Mouse (Mus musculus) gastrocnemius, adult 2 months (tissue): ENCODE measurements around the gene Spon1. TPM values are rescaled to one million over a fixed set of nuclear protein-coding genes. Genes with fewer than 3 reads are reported as not detected.

Source experiments
- DNase-seq: peaks from one replicate; pipeline ENCODE4 v3.0.0; 2022
- H3K27ac ChIP-seq: fragments of 200-600 bp; 2 replicates; pipeline ENCODE4 v1.8.1; 2022; ENCODE audit warnings: mild to moderate bottlenecking
- H3K4me3 ChIP-seq: fragments of 200-600 bp; 2 replicates; pipeline ENCODE4 v1.8.1; 2022; ENCODE audit warnings: mild to moderate bottlenecking, moderate library complexity
- CTCF ChIP-seq: fragments of 200-600 bp; IDR thresholded peaks from 2 replicates; pipeline ENCODE4 v1.8.1; 2022; ENCODE audit warnings: antibody characterized with exemption, mild to moderate bottlenecking, moderate library complexity
- intact Hi-C: fragments of 180-260 bp; cut with DNase I; formaldehyde crosslinking; loops from one replicate; pipeline ENCODE4 v1.15.1; 2025
- total RNA-seq, 2 experiments: library from RNA; stranded (reverse); gene quantifications; 2 replicates each; pipeline ENCODE4 v1.2.3; 2021

The Spon1 gene
- total RNA-seq, 2 experiments from 2014 or later: 2.0 to 3.0 TPM

DNA sequence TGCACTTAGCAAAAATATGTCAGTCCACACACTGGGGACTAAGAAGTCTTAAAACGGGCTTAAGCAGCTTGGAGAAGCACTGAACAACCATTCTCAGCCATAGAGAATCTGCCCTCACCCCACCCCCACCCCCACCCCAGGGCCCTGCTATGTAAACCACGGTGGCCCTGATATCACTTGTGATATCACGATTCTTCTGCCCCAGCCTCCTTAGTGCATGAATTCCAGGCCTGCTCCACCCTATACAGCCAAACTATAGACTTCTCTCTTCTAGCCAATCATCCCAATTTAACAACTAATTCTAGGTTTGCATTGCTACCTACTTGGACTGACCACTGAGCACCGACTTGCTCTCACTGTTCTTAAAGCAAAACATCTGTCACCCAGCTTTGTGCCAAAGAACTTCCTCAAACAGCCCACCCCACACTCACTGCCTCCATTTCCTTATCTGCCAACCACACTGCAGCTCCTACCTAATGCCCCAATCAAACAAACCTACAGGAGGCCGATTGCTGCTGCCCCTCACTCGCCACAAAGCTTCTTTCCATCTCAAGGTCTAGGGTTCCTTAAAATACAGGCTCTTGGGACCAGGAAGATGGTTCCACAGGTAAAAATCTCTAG lies 278.2 kb downstream of the Spon1 start:
- no peak for TF ChIP-seq CTCF
- no peak for DNase-seq
- Histone ChIP-seq H3K27ac (no peak overlapping the region), H3K4me3 (no peak overlapping the region)
- intact Hi-C loops: no loop called here

DNA sequence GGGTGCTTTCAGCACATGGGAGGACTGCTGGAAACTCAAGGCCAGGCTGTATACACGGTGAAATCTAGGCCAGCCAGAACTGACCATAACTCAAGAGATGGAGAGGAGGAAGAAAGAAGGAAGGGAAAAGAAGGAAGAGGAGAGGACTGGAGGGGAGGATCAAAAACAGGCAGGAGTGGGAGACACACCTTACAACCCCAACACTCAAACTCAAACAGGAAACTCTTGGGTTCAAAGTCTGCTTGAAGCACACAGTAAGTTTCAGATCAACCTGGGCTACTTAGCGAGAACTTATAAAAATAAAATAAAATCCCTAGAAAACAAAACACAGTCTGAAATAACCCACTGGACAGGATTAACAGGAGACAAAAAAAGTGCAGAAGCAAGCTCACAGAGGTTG lies 280.0 kb downstream of the Spon1 start:
- no peak for DNase-seq
- Histone ChIP-seq H3K27ac (0 out of 2 replicates have a peak overlapping the region, but pooled peaks have one; percentile 20), H3K4me3 (no peak overlapping the region)
- TF ChIP-seq CTCF: no peak
- intact Hi-C loops: no loop called here

DNA sequence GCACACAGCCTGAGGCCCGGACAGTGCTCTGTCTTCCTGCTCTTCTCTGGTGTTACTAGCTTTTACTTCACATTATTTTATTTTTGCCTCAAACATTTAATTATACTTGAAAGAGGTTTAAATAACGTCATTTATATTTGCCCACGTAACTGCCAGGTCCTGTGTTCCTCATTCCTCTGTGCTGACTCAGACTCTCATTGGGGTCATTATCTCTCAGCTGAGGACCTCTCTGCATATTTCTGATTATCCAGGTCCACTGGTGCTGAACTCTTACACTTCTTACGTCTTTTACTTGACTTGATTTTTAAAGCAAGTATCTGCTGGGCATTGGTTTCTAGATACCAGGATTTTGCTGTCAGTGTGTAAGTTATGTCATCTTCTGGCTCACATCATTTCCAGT lies 287.9 kb downstream of the Spon1 start:
- intact Hi-C loops: no loop called here
- Histone ChIP-seq H3K27ac (no peak overlapping the region), H3K4me3 (no peak overlapping the region)
- DNase-seq: no peak
- no peak for TF ChIP-seq CTCF

DNA sequence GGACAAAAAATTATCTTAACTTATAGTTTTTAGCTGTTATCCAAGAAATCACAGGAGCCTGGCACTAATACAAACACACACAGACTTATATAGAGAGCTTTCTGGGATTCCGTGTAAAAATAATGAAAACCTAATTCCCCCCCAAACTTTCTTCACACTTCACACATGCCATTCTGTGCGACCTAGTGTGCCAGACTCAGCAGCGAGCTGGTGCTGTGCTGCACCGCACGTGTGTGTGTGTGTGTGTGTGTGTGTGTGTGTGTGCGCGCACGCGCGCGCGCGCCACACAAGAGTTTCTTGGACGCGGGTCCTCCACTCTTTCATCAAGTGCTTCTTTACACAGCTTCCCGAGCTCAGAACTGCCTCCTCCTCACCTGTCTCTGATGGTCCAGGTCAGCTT lies 292.4 kb downstream of the Spon1 start:
- TF ChIP-seq CTCF: no peak
- intact Hi-C loops: no loop called here
- DNase-seq: no peak
- H3K27ac ChIP-seq: no peak overlapping the region
- H3K4me3 ChIP-seq: no peak overlapping the region

DNA sequence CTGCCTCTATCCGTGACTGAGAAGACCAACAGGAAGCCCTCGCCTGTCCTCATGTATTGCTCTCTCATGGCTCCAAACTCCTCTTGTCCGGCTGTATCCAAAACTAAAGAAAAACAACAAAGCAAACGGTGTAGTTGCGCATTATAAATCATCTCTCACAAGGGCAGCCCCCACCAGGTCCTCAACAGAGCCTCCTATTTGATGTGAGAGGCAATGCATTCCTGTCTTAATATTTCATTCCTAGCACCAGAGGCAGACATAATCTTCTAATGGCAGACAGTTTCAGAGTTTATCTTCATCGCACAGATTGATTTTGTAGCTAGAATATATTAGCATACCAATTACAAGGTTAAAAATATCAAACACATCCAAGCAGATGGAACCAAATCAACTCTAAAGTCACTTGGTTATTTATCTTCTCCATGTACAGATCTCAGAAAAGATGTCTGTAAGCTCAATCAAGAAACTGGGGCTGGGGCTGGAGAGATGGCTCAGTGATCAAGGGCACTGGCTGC lies 293.2 kb downstream of the Spon1 start:
- Histone ChIP-seq H3K4me3 (no peak overlapping the region), H3K27ac (no peak overlapping the region)
- TF ChIP-seq CTCF: no peak
- DNase-seq: no peak
- intact Hi-C loops: no loop called here

DNA sequence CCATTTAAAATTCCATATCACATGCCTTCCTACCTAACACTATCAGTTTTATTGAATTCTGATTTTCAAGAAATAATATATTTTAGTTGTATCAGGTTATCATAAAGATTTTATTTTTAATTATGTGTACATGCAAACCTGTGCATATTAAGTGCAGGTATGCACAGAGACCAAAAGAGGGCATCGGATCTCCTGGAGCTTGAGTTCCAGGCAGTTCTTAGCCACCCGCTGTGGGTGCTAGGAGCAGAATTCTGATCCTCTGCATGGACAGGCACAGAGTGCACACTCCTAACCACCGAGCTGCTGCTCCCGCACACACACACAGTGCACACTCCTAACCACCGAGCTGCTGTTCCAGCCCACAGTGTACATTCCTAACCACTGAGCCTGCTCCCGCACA lies 294.6 kb downstream of the Spon1 start:
- H3K4me3 ChIP-seq: no peak overlapping the region
- no peak for TF ChIP-seq CTCF
- DNase-seq: no peak
- no peak overlapping the region for H3K27ac ChIP-seq
- intact Hi-C loops: no loop called here

DNA sequence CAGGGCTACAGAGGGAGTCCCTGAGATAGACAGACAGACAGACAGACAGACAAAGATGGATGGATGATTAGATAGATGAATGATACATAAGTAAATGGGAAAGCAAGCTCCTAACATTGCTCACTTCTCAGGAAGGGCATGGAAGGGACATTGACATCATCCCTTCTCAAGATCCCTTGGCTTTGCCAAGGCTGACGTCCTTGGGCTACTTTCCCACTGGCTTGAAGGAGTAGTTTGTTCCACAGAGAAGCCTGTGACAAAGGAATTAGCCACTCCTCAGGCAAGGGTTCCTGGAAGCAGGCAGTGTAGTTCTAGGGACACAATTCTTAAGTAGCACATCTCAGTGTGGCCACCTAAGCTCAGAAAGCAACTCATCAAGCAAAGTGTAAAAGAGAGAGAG lies 296.7 kb downstream of the Spon1 start:
- no peak for TF ChIP-seq CTCF
- intact Hi-C loops: no loop called here
- DNase-seq: peak; percentile 74

DNA sequence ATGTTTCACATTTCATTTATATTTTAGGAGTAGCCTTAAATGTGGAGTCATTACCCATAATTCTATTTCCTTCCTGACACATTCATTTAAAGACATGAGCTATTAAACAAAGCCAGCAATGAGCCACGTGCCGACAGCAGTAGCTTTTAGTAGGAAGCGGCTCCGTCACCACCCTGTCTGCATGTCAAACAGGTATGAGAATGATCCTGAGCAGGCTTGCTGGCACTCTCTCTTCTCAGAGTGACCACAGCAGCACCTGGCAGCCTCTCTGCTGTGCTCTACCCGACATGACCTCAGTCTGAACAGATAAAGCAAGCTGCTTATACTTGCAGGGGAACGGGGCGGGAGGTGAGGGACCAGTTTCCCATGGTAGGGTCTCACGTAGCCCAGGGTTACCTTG lies 297.7 kb downstream of the Spon1 start:
- Histone ChIP-seq H3K4me3 (no peak overlapping the region; the same call in 1 of the 2 replicates), H3K27ac (0 out of 2 replicates have a peak overlapping the region, but pooled peaks have one; percentile 0)
- no peak for TF ChIP-seq CTCF
- intact Hi-C loops: no loop called here
- no peak for DNase-seq

More for the DNA sequence above, 296.7 kb downstream of the Spon1 start:
- Histone ChIP-seq H3K4me3 (no peak overlapping the region), H3K27ac (no peak overlapping the region)

DNA sequence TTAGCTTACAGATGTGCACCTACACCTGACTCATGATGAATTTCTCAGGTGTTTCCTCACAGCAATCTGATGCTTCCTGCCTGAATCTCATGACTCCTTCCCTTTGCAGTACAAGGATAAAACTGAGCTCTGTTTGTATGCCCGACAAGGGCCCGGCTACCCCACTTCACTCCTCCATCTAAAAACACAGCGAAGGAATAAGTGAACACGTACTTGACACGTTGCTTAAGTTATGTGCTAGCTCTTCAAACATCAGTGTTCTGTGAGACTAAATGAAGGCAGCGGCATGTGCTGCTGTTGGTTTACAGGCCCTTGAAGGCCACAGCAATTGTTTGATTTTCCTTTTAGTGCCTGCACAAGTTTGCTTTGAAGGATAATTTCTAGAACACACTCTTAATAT lies 298.2 kb downstream of the Spon1 start:
- DNase-seq: no peak
- no peak for TF ChIP-seq CTCF
- intact Hi-C loops: no loop called here
- Histone ChIP-seq H3K27ac (peak overlapping the region; percentile 0; the same call in 1 of the 2 replicates), H3K4me3 (no peak overlapping the region; the same call in 1 of the 2 replicates)

DNA sequence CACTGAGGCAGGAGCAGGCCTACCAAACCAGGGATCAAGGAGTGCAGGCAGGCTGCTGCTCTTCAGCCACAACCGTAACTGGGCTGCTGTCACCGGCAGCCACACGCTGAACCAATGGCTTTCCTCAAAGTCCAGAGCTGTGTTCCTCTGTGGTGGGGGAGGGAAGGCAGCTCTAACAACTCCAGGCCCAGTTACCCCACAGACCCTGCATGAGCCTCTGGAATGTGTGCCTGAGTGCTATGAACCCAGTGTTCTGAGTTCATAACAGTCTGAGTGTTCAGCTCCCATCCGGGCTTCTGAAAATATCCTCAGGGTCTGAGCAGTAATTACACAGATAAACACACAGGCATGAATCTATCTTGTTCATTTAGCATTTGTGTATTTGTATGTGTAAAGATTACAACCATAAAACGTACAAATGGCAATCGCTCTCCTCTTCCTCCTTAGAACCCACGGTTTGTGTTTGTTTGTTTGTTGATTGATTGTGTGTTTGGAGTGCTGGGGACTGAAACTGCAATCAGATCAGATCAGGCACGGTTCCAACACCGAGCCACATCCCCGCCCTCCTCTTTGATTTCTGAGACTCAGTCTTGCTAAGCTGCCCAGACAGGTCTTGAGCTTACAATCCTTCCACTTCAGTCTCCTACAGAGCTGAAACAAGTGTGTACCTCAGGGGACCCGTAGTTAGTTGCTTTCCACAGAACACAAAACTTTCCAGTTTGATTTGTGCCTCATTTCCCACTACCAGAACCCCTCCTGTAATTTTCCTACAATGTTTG lies 299.8 kb downstream of the Spon1 start:
- H3K27ac ChIP-seq: no peak overlapping the region
- H3K4me3 ChIP-seq: no peak overlapping the region
- DNase-seq: no peak
- TF ChIP-seq CTCF: no peak
- intact Hi-C loops: loop anchor here (1.0 to 5.0 kb wide), 2 partner anchors 52 to 148 kb away; partner anchors contain the start of gene Rras2

DNA sequence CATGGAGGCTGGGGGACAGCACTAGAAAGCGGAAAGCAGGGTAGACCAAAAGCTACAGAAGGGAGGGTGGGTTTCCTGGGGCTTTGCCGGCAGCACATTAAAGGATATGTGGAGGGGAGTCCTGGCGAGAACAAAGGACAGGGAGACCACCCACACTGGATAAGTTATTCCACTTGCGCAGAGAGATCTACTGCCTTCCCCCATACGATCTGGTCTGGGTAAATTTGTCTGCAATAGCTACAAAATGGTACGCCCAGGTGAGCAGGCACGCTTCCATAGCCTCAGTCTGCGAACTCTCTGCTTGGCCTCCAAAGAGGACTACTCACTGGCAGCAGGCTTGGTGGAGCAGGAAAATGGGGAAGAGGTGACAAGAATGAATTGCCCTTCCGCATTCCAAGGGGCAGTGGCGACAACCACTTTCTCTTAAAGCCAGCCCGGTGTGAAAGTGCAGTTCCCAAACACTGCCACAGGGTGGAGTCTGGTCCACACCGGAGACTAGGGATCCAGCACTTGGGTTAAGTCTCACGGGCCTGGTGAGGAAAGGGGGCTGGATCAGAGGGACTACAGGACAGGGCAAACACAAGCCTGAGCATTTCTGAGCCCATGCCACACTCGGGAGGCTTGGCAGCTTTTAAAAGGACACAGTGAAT lies 300.9 kb downstream of the Spon1 start:
- intact Hi-C loops: loop anchor here (1.0 to 5.0 kb wide), 2 partner anchors 51 to 147 kb away; partner anchors contain the start of gene Rras2
- peak; percentile 84 for DNase-seq
- Histone ChIP-seq H3K4me3 (peak overlapping the region; percentile 68), H3K27ac (peak overlapping the region; percentile 38)
- TF ChIP-seq CTCF: no peak; the same call in none of the 2 replicates

DNA sequence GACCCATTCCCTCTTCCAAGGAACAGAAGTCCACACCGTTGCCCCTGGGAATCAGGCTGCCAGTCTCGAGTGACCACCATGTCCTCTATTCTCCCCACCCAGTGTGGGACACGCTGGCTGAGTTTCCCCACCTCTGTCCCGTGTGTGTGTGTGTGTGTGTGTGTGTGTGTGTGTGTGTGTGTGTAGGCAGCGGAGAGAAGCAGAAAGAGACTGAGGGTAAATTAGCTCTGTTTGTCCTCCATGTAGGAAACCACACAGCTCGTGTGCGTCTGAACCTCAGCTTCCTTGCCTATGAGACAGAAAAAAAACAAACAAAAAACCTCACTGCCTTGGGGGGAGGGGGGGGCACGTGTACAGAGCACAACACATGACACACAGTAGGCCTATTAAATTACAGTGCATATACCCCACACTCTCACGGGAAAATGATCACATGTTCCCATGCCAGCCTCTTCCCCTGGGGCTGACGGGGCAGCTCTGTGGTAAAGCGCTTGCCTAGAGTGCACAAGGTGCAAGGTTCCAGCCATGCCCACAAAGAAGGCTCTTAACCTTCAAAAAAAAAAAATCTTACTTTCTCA lies 303.2 kb downstream of the Spon1 start:
- Histone ChIP-seq H3K4me3 (no peak overlapping the region), H3K27ac (no peak overlapping the region)
- intact Hi-C loops: loop anchor here (5.0 kb wide), 1 partner anchor 48 kb away; the partner anchor contains the start of gene Rras2
- no peak for DNase-seq
- TF ChIP-seq CTCF: no peak
